Mouse (Mus musculus): ENCODE measurements around the gene Ppp2r2d.

Gene Ppp2r2d

DNA sequence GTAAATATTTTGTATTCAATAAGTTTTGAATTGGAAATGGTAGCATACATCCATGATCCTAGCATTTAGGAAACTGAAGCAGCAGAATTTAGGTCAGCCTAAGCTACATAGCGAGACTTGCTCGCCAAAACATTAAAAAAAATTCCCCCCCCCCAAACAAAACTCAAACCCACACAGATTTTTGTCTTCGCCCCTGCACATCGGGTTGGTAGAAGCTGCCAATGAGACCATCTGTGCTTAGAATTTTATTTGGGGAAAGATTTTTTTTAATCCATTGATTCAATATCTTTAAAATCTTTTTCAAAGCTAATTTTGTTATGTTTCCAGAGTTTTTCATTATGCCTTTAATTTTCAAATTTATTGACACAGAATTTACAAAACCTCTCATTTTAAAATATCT, 82.6 kb downstream of the Ppp2r2d start:
- no peak for DNase-seq
